Mouse (Mus musculus): Measurements from ENCODE around the gene Gpd2.

Gene Gpd2

GRCm38 (mm10) chr2:57384625-57385024 lies 147.2 kb downstream of the Gpd2 start:
- DNase-seq (ENCODE audit: low read depth, low spot score), result no peak

GRCm38 (mm10) chr2:57387816-57388215 lies 150.4 kb downstream of the Gpd2 start:
- no peak for DNase-seq (ENCODE audit: low read depth, low spot score)

GRCm38 (mm10) chr2:57395071-57395470 lies 157.6 kb downstream of the Gpd2 start:
- peak; percentile 62 for DNase-seq (ENCODE audit: low read depth, low spot score)

GRCm38 (mm10) chr2:57396061-57396460 lies 158.6 kb downstream of the Gpd2 start:
- DNase-seq (ENCODE audit: low read depth, low spot score), result no peak

GRCm38 (mm10) chr2:57397727-57398126 lies 160.3 kb downstream of the Gpd2 start:
- no peak for DNase-seq (ENCODE audit: low read depth, low spot score)

- DNase-seq (ENCODE audit: low read depth, low spot score), result no peak
Observed at GRCm38 (mm10) chr2:57407414-57408019, 170.1 kb downstream of the Gpd2 start.

- no peak for DNase-seq (ENCODE audit: low read depth, low spot score)
Observed at GRCm38 (mm10) chr2:57408413-57408812, 171.0 kb downstream of the Gpd2 start.

- no peak for DNase-seq (ENCODE audit: low read depth, low spot score)
Observed at GRCm38 (mm10) chr2:57411551-57411950, 174.1 kb downstream of the Gpd2 start.

GRCm38 (mm10) chr2:57414550-57415160 lies 177.2 kb downstream of the Gpd2 start:
- DNase-seq (ENCODE audit: low read depth, low spot score), result no peak

- no peak for DNase-seq (ENCODE audit: low read depth, low spot score)
Observed at GRCm38 (mm10) chr2:57416711-57417110, 179.3 kb downstream of the Gpd2 start.

All from ZHBTc4 (cell line).